Mouse (Mus musculus): Measurements from ENCODE around the gene Mcm10. TPM values are rescaled to one million over a fixed set of nuclear protein-coding genes. Genes with fewer than 3 reads are reported as not detected.

The Mcm10 gene
- total RNA-seq, 1 experiment = 127 TPM

DNA sequence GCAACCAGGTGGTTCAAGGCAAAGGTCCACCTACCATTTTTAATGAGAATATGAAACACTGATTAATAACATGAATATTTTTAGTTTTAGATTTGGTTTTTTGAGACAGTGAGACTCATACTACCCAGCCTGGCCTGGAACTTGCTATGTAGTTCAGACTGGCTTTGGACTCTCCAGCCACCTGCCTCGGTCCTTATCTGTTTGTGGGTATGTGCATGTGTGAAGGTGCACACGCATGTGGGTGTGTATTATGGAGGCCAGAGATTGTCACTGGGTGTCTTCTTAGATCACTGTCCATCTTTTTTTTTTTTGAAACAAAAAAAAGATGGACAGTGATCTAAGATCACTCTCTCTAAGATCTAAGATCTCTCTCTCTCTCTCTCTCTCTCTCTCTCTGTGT is 38.0 kb upstream of the Mcm10 start:
- Histone ChIP-seq H3K36me3 (ENCODE audit: control insufficient read depth, insufficient read depth, low read length, poor library complexity, severe bottlenecking) (peaks cover 2% of the 10 kb centered on the region; the same call in 1 of the 2 replicates), H3K4me1 (ENCODE audit: control insufficient read depth in 2 of 2, insufficient read depth in 2 of 2, low read length in 2 of 2, poor library complexity in 1 of 2) (peaks cover 4 to 14% of the 10 kb centered on the region in 2 experiments; a peak in 3 of 4 replicates), H3K9me3 (ENCODE audit: control insufficient read depth, insufficient read depth, low read depth, low read length) (no peaks in the 10 kb centered on the region), H3K9ac (ENCODE audit: insufficient read depth, low read depth, low read length, poor library complexity, severe bottlenecking) (no peak overlapping the region), H3K4me3 (ENCODE audit: insufficient read depth in 1 of 2, low read depth in 1 of 2, low read length in 2 of 2, poor library complexity in 1 of 2, severe bottlenecking in 1 of 2) (no peak overlapping the region), H3K27ac (ENCODE audit: insufficient read depth, low read depth, low read length, poor library complexity, severe bottlenecking) (no peak overlapping the region)
- DNase-seq (ENCODE audit: low read depth, low spot score) = no peak
- TF ChIP-seq ZNF384 (IDR thresholded peaks at IDR 0.05; ENCODE audit: low read depth, low read length) (no peak), ZC3H11A (IDR thresholded peaks at IDR 0.05; ENCODE audit: borderline replicate concordance, low read depth, low read length) (no peak), MAFK (IDR thresholded peaks at IDR 0.05; ENCODE audit: insufficient read depth, low read depth, low read length) (no peak), CHD2 (IDR thresholded peaks at IDR 0.05; ENCODE audit: low read depth, low read length) (no peak)
- in situ Hi-C loops (cut with MboI; ENCODE audit: low sequenced_read_pairs in 2 of 2, unreplicated experiment in 2 of 2) = no loop called here

DNA sequence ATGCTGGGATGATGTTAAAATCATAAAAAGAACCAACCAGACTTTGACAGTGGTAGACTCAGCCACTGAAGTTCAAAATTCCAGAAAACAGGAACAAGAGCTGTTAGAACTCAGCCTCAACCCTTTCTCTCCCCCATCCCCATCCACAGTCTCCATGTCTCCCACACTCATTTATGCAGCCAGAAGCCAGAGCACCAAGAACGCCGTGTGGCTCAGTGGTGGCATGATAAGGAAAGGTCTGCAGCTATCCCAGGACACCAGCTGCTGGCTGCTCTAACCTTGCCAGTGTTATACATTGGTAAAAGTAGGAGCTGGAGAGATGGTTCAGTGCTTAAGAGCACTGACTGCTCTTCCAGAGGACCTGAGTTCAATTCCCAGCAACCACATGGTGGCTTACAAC is 34.4 kb upstream of the Mcm10 start:
- Histone ChIP-seq H3K4me1 (ENCODE audit: control insufficient read depth in 2 of 2, insufficient read depth in 2 of 2, low read length in 2 of 2, poor library complexity in 1 of 2) (peaks cover 7 to 27% of the 10 kb centered on the region in 2 experiments; a peak in 3 of 4 replicates), H3K27ac (ENCODE audit: insufficient read depth, low read depth, low read length, poor library complexity, severe bottlenecking) (no peak overlapping the region), H3K36me3 (ENCODE audit: control insufficient read depth, insufficient read depth, low read length, poor library complexity, severe bottlenecking) (no peaks in the 10 kb centered on the region; the same call in 1 of the 2 replicates), H3K9me3 (ENCODE audit: control insufficient read depth, insufficient read depth, low read depth, low read length) (no peaks in the 10 kb centered on the region), H3K9ac (ENCODE audit: insufficient read depth, low read depth, low read length, poor library complexity, severe bottlenecking) (no peak overlapping the region), H3K4me3 (ENCODE audit: insufficient read depth in 1 of 2, low read depth in 1 of 2, low read length in 2 of 2, poor library complexity in 1 of 2, severe bottlenecking in 1 of 2) (no peak overlapping the region)
- in situ Hi-C loops (cut with MboI; ENCODE audit: low sequenced_read_pairs in 2 of 2, unreplicated experiment in 2 of 2) = no loop called here
- DNase-seq (ENCODE audit: low read depth, low spot score) = no peak
- TF ChIP-seq HCFC1 (IDR thresholded peaks at IDR 0.05; ENCODE audit: borderline replicate concordance, insufficient read depth, low read length) = no peak
- TF ChIP-seq MAFK (IDR thresholded peaks at IDR 0.05; ENCODE audit: insufficient read depth, low read depth, low read length) = no peak
- no peak for TF ChIP-seq ZNF384 (IDR thresholded peaks at IDR 0.05; ENCODE audit: low read depth, low read length)
- TF ChIP-seq ZC3H11A (IDR thresholded peaks at IDR 0.05; ENCODE audit: borderline replicate concordance, low read depth, low read length) = no peak
- TF ChIP-seq CHD2 (IDR thresholded peaks at IDR 0.05; ENCODE audit: low read depth, low read length) = no peak

DNA sequence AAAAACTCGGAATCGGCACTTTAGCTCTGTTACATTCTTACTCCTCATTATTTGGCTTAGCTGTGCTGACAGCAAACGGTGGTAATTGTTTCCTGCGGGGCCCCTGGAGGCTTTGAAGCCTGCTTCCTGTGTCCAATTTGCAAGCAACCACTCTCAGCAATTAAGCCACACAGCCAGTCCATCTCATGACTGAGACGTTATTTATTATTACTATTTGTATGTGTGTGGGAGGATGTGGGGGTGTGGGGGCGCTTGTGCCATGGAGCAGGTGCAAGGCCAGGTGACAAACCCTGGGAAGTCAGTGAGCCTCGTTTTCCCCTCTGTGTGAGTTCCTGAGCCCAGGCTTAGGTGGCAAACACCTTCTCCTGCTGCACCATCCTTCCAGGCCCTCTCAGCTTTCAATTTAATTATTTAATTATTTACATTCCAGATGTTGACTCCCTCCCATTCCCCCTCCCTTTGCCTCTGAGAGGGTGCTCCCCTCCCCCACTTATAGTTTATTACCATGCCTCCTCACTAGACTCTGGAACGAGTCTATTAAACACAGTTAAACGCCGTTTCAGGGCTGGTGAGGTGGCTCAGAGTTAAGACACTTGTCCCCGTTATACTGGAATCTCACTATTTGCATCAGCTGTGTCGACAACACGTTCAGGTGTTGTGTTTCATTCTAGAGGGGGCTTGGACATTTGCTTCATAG is 32.8 kb upstream of the Mcm10 start:
- DNase-seq (ENCODE audit: low read depth, low spot score) = no peak
- Histone ChIP-seq H3K36me3 (ENCODE audit: control insufficient read depth, insufficient read depth, low read length, poor library complexity, severe bottlenecking) (peaks cover 5% of the 10 kb centered on the region; the same call in 1 of the 2 replicates), H3K9me3 (ENCODE audit: control insufficient read depth, insufficient read depth, low read depth, low read length) (no peaks in the 10 kb centered on the region), H3K9ac (ENCODE audit: insufficient read depth, low read depth, low read length, poor library complexity, severe bottlenecking) (no peak overlapping the region), H3K27ac (ENCODE audit: insufficient read depth, low read depth, low read length, poor library complexity, severe bottlenecking) (peak overlapping the region; percentile 56; the same call in 1 of the 2 replicates), H3K4me1 (ENCODE audit: control insufficient read depth in 2 of 2, insufficient read depth in 2 of 2, low read length in 2 of 2, poor library complexity in 1 of 2) (peaks cover 7 to 30% of the 10 kb centered on the region in 2 experiments; a peak in 3 of 4 replicates), H3K4me3 (ENCODE audit: insufficient read depth in 1 of 2, low read depth in 1 of 2, low read length in 2 of 2, poor library complexity in 1 of 2, severe bottlenecking in 1 of 2) (no peak overlapping the region; a peak in 1 of 4 replicates)
- in situ Hi-C loops (cut with MboI; ENCODE audit: low sequenced_read_pairs in 2 of 2, unreplicated experiment in 2 of 2) = no loop called here
- no peak for TF ChIP-seq ZC3H11A (IDR thresholded peaks at IDR 0.05; ENCODE audit: borderline replicate concordance, low read depth, low read length)
- no peak for TF ChIP-seq CHD2 (IDR thresholded peaks at IDR 0.05; ENCODE audit: low read depth, low read length)
- no peak for TF ChIP-seq ZNF384 (IDR thresholded peaks at IDR 0.05; ENCODE audit: low read depth, low read length)
- no peak for TF ChIP-seq HCFC1 (IDR thresholded peaks at IDR 0.05; ENCODE audit: borderline replicate concordance, insufficient read depth, low read length)
- TF ChIP-seq MAFK (IDR thresholded peaks at IDR 0.05; ENCODE audit: insufficient read depth, low read depth, low read length) = no peak

DNA sequence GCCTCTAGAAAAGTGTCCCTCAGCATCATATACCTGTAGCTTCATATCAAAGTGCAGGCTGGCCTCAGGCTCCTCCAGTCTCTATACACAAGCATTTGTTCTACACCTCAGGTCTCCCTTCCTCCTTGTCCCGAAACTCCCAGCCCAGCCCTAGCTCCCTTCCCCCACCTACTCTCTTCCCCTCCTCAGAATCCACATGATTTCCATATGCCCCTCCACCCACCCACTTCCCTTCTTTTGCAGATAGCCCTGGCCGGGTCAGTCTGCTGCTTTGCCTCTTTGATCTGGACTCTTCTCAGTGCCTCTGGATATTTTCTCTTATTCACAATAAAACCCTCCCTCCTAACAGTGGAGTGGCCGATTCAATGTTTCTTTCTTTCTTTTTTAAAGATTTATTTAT is 31.7 kb upstream of the Mcm10 start:
- H3K36me3 ChIP-seq (ENCODE audit: control insufficient read depth, insufficient read depth, low read length, poor library complexity, severe bottlenecking) = peaks cover 8% of the 10 kb centered on the region; the same call in 1 of the 2 replicates
- H3K9ac ChIP-seq (ENCODE audit: insufficient read depth, low read depth, low read length, poor library complexity, severe bottlenecking) = no peak overlapping the region; the same call in 1 of the 2 replicates
- TF ChIP-seq CHD2 (IDR thresholded peaks at IDR 0.05; ENCODE audit: low read depth, low read length) (0 out of 2 replicates have a peak, but pooled peaks have one; percentile 21), ZC3H11A (IDR thresholded peaks at IDR 0.05; ENCODE audit: borderline replicate concordance, low read depth, low read length) (no peak)
- DNase-seq (ENCODE audit: low read depth, low spot score) = no peak
- H3K9me3 ChIP-seq (ENCODE audit: control insufficient read depth, insufficient read depth, low read depth, low read length) = no peaks in the 10 kb centered on the region
- H3K27ac ChIP-seq (ENCODE audit: insufficient read depth, low read depth, low read length, poor library complexity, severe bottlenecking) = peak overlapping the region; percentile 17; the same call in 1 of the 2 replicates
- no peak overlapping the region for H3K4me3 ChIP-seq (ENCODE audit: insufficient read depth in 1 of 2, low read depth in 1 of 2, low read length in 2 of 2, poor library complexity in 1 of 2, severe bottlenecking in 1 of 2)
- peaks cover 7 to 29% of the 10 kb centered on the region in 2 experiments; a peak in 3 of 4 replicates for H3K4me1 ChIP-seq (ENCODE audit: control insufficient read depth in 2 of 2, insufficient read depth in 2 of 2, low read length in 2 of 2, poor library complexity in 1 of 2)
- in situ Hi-C loops (cut with MboI; ENCODE audit: low sequenced_read_pairs in 2 of 2, unreplicated experiment in 2 of 2) = no loop called here

Measured in ES-E14 (cell line).